Mouse (Mus musculus): Measurements from ENCODE around the gene Ybx3. TPM values are rescaled to one million over a fixed set of nuclear protein-coding genes. Genes with fewer than 3 reads are reported as not detected.

The Ybx3 gene
- total RNA-seq, 2 experiments from 2014 or later = 642 to 665 TPM

- no peak for DNase-seq
These were observed 49.5 kb downstream of the Ybx3 start for GRCm38 (mm10) chr6:131338787-131339186.

GRCm38 (mm10) chr6:131327076-131327475, 61.2 kb downstream of the Ybx3 start:
- DNase-seq = no peak

- DNase-seq = no peak
These were observed 66.2 kb downstream of the Ybx3 start for GRCm38 (mm10) chr6:131321854-131322639.

- no peak for DNase-seq
These were observed 71.8 kb downstream of the Ybx3 start for GRCm38 (mm10) chr6:131316155-131317101.

Other genes with a start within 250 kb of the Ybx3 start
- under 1 TPM in 1 of 2 experiments, not detected in 1; 0.14 TPM for gene Klra2, start 141.1 kb downstream of the Ybx3 start, total RNA-seq (2021)
- 1 to 10 TPM; 8.1 to 9.0 TPM for gene Magohb, start 95.2 kb downstream of the Ybx3 start, total RNA-seq (2021)
- gene Styk1, start 34.9 kb downstream of the Ybx3 start, total RNA-seq (2021) = under 1 TPM; 0.88 to 0.94 TPM
- gene 5430401F13Rik, start 97.9 kb upstream of the Ybx3 start, total RNA-seq (2021) = not detected
- not detected for gene Gm6619, start 97.9 kb upstream of the Ybx3 start, total RNA-seq (2021)
- gene Tas2r130, start 242.4 kb upstream of the Ybx3 start, total RNA-seq (2021) = not detected

Data from gastrocnemius, postnatal 10 days (tissue).